Mouse (Mus musculus) embryonic facial prominence, embryonic 11.5 days (tissue): ENCODE measurements around the gene Nos1ap. TPM values are rescaled to one million over a fixed set of nuclear protein-coding genes. Genes with fewer than 3 reads are reported as not detected.
A peak's percentile ranks its signal among the peaks of the same experiment; 100 is the strongest.

Source experiments
- ATAC-seq: fragments of 200-750 bp; cut with Nextera tagmentation; replicated peaks from 2 replicates; pipeline ENCODE4 v1.8.0; 2017; ENCODE audit warnings: low read depth; ENCODE audit not compliant: insufficient number of reproducible peaks, low FRiP score, low TSS enrichment
- DNase-seq: peaks from one replicate; pipeline ENCODE4 v3.0.0-alpha.2; 2015; ENCODE audit warnings: low spot score
- H3K27ac ChIP-seq: fragments of 300-500 bp; sonication (generic); replicated peaks from 2 replicates; pipeline ENCODE4 v1.5.1; 2014; ENCODE audit warnings: mild to moderate bottlenecking, low read depth, low read length, control low read depth
- H3K27me3 ChIP-seq: fragments of 300-500 bp; sonication (generic); 2 replicates; pipeline ENCODE4 v1.6.1; 2014; ENCODE audit warnings: mild to moderate bottlenecking, low read length, moderate library complexity, mixed read lengths; ENCODE audit not compliant: control insufficient read depth, insufficient read depth
- H3K36me3 ChIP-seq: fragments of 300-500 bp; sonication (generic); replicated peaks from 2 replicates; pipeline ENCODE4 v1.6.1; 2014; ENCODE audit warnings: low read depth, mild to moderate bottlenecking, low read length, moderate library complexity, mixed read lengths; ENCODE audit not compliant: control insufficient read depth, insufficient read depth
- H3K4me1 ChIP-seq: fragments of 300-500 bp; sonication (generic); 2 replicates; pipeline ENCODE4 v1.6.1; 2014; ENCODE audit warnings: low read length, mixed read lengths; ENCODE audit not compliant: control insufficient read depth, insufficient read depth
- H3K4me2 ChIP-seq: fragments of 300-500 bp; sonication (generic); 2 replicates; pipeline ENCODE4 v1.6.1; 2014; ENCODE audit warnings: low read depth, mild to moderate bottlenecking, control low read depth, low read length, moderate library complexity
- H3K4me3 ChIP-seq: fragments of 300-500 bp; sonication (generic); 2 replicates; pipeline ENCODE4 v1.5.1; 2014; ENCODE audit warnings: low read depth, low read length, control low read depth
- H3K9ac ChIP-seq: fragments of 300-500 bp; sonication (generic); replicated peaks from 2 replicates; pipeline ENCODE4 v1.6.1; 2014; ENCODE audit warnings: mild to moderate bottlenecking, control low read depth, low read length
- H3K9me3 ChIP-seq: fragments of 300-500 bp; sonication (generic); replicated peaks from 2 replicates; pipeline ENCODE4 v1.6.1; 2016; ENCODE audit warnings: mild to moderate bottlenecking, low read length, inconsistent platforms, mixed read lengths; ENCODE audit not compliant: control insufficient read depth
- WGBS: fragments of 180-500 bp; shearing (Covaris S2); extraction: QIAGEN DNeasy Blood & Tissue Kit; methylation state at CpG from one replicate; pipeline ENCODE4 v1.1.7; 2014; 5-methylcytosine and 5-hydroxymethylcytosine counted together
- polyA plus RNA-seq: library from polyadenylated mRNA; unstranded; fragments of >200 nt; fragmentation: Nextera tagmentation; extraction: Ambion mirVana; gene quantifications from 2 replicates; pipeline ENCODE4 v1.2.1, GENCODE M21; 2014

Gene Nos1ap
- polyA plus RNA-seq, 1 experiment from 2014 or later: 5.1 TPM

DNA sequence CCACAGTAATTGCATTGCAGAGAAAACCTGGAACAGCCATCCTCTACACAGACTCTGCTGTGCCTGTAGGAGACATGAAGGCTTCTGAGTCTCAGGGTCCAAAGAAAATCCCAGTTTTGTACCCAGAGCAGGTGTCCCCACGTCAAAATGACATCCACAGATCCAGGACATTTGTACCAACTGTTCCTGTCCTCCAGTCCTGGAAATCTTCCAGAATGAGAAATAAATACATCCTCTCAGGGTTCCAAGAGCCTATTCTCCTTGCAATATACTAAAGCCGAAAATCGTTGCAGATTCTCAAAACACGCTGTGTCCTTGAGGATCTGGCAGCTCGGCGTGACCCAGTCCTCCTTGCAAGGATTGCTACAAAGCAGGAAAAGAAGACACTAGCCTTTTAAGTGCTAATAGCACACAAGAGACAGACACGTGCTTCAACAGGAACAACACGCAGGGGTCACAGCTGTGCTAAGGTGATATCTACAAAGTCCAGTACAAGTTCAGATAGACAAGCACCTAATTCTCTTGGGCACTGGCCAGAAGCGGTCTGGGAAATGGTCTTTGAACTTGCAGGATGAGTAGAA lies 51.1 kb downstream of the Nos1ap start:
- Histone ChIP-seq H3K4me2 (no peak overlapping the region), H3K4me3 (no peak overlapping the region), H3K4me1 (no peaks in the 10 kb centered on the region), H3K27me3 (no peaks in the 10 kb centered on the region), H3K27ac (no peak overlapping the region), H3K9me3 (no peaks in the 10 kb centered on the region), H3K36me3 (no peaks in the 10 kb centered on the region), H3K9ac (no peak overlapping the region)
- DNase-seq: no peak
- 87% methylated on average over 9 of the region's 9 CpGs for WGBS
- ATAC-seq: no peak

DNA sequence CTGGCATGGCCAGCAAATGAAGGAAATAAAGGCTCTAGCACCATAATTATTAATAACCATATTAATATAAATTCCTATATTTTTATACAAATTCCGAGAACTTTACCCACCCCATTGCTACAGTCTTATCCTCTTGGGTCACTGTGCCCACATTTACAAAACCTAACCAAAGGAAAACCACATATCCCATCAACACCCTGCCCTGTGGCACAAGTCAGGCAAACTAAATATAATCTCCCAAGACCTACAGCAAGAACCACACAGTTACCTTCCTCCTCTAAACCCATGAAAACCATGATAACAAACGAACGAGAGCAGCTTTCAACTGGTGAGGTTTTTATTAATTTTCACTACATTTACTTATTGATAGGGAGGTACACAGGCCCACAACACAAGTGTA lies 53.3 kb downstream of the Nos1ap start:
- Histone ChIP-seq H3K27ac (no peak overlapping the region), H3K9me3 (no peaks in the 10 kb centered on the region), H3K4me1 (no peaks in the 10 kb centered on the region), H3K4me3 (no peak overlapping the region), H3K36me3 (no peaks in the 10 kb centered on the region), H3K27me3 (no peaks in the 10 kb centered on the region), H3K9ac (no peak overlapping the region), H3K4me2 (no peak overlapping the region)
- no peak for DNase-seq
- WGBS: 88% methylated on average over 3 of the region's 3 CpGs
- no peak for ATAC-seq

DNA sequence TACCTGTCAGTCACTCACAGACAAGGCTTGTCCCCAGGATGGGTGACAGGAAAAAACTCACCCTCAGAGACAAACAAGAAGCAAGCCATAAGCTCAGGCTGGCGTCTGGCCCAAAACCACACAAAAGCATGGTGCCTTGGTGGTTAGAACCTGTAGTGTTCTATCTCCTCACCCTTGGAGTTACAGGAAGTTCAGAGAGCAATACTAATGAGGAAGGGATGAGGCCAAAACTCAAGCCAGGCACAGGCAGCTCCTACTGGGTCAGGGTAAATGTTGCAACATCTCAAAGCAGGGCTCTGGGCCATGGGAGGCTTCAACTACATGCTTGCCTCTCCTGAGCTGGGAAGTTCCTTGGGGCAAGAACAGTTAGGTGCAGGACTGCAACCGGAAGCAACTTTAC lies 54.4 kb downstream of the Nos1ap start:
- Histone ChIP-seq H3K4me1 (no peaks in the 10 kb centered on the region), H3K27me3 (no peaks in the 10 kb centered on the region), H3K4me3 (no peak overlapping the region), H3K9me3 (no peaks in the 10 kb centered on the region), H3K27ac (no peak overlapping the region), H3K36me3 (no peaks in the 10 kb centered on the region), H3K9ac (no peak overlapping the region), H3K4me2 (no peak overlapping the region)
- no peak for ATAC-seq
- no peak for DNase-seq
- 90% methylated on average over 2 of the region's 2 CpGs for WGBS

DNA sequence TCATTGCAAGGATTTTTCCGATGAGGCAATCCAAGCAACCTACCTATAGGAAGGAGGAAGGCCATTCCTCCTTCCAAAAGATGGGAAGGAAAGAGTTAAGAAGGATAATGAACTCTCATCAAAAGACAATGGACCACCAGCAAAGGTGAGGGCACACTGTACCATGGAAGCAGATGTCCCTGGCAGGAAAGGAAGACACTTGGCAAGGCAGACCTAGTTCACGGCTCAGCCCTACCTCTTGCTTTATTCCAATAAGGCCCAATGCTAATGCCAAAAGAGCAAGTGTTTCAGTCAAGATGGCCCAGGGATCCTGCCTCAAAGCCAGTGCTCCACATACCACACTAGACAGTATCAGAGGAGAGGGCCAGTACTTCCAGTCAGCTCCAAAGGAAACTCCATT lies 58.4 kb downstream of the Nos1ap start:
- Histone ChIP-seq H3K9me3 (no peaks in the 10 kb centered on the region), H3K27me3 (no peaks in the 10 kb centered on the region), H3K4me3 (no peak overlapping the region), H3K27ac (no peak overlapping the region), H3K9ac (no peak overlapping the region), H3K4me1 (no peaks in the 10 kb centered on the region), H3K4me2 (no peak overlapping the region), H3K36me3 (no peaks in the 10 kb centered on the region)
- ATAC-seq (no peak), DNase-seq (no peak)
- WGBS: 85% methylated on average over 2 of the region's 2 CpGs

DNA sequence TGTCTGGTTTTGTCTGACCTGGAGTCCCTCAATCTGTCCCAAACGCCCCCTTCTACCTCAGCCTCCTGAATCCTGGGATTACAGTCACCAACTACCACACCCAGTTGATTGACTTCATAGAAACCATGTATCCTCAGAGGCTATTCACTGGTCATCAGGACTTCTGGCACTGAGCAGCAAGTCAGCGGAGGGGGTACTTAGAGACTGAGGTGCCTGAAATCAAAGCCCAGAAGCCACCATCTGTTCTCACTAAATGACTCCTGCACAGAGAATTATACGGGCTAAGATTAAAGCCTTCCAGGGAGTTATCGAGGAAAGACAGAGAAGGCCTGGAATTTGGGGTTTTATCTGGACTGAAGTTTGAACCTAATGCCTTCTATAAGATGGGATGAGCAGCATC lies 59.2 kb downstream of the Nos1ap start:
- Histone ChIP-seq H3K9me3 (no peaks in the 10 kb centered on the region), H3K27ac (no peak overlapping the region), H3K27me3 (no peaks in the 10 kb centered on the region), H3K4me2 (no peak overlapping the region), H3K36me3 (no peaks in the 10 kb centered on the region), H3K9ac (no peak overlapping the region), H3K4me1 (no peaks in the 10 kb centered on the region), H3K4me3 (no peak overlapping the region)
- ATAC-seq: no peak
- WGBS: 68% methylated on average over 4 of the region's 4 CpGs
- DNase-seq: peak; percentile 15

DNA sequence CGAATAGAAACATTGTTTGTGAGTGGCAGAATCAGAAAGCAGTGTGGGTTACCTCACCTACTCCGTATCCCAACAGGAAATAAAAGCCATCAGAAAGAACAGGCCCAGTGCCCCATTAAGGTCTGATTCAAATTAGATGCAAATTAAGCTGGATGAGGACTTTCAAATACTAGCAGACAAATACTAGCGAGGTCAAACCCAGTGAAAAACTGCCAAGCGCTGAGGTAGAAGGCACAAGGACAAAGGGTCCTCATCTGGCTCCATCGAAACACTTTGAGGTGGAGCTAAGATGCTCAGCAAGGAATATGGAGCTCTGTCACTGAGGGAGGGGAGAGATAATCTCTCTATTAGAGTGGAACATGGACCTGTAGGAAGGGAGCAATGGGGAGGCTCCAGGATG lies 66.8 kb downstream of the Nos1ap start:
- H3K27ac ChIP-seq: no peak overlapping the region
- no peaks in the 10 kb centered on the region for H3K9me3 ChIP-seq
- no peak overlapping the region for H3K4me2 ChIP-seq
- 73% methylated on average over 5 of the region's 5 CpGs for WGBS
- no peak overlapping the region for H3K9ac ChIP-seq
- ATAC-seq (no peak), DNase-seq (no peak)
- no peak overlapping the region for H3K4me3 ChIP-seq
- H3K36me3 ChIP-seq: no peaks in the 10 kb centered on the region
- no peaks in the 10 kb centered on the region for H3K27me3 ChIP-seq
- H3K4me1 ChIP-seq: no peaks in the 10 kb centered on the region

DNA sequence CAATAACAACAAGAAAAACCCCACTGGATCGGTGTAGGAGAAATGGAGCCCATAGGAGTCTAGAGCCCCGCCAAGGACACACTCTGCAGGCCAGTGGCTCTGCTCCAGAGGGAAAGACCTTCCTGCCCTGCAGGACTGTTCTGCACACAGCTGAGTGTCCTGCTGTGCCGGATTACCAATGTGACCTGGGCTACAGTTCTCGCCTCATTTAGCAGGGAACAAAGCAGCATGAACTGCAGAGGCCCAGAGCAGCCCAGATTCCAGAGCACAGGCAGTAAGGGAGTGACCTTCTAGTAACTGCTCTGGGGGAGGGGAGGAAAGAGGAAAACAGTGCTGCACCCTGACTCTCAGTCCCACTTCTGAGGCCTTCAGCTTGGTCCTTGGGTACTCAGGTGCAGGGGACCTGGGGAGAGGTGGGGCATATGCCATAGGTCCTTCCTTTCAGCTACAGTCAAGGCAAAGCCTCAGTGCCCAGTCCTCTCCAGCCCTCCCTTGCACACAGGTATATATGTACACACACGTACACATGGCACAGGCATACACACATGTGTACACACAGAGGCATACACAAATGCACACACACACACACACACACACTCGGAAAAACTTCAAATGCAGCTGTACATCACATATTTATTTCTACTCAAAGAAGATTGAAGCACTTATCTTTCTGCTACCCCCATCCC lies 68.0 kb downstream of the Nos1ap start:
- Histone ChIP-seq H3K9me3 (no peaks in the 10 kb centered on the region), H3K4me2 (no peak overlapping the region), H3K9ac (no peak overlapping the region), H3K4me1 (no peaks in the 10 kb centered on the region), H3K36me3 (no peaks in the 10 kb centered on the region), H3K4me3 (no peak overlapping the region), H3K27ac (no peak overlapping the region), H3K27me3 (no peaks in the 10 kb centered on the region)
- WGBS: 43% methylated on average over 6 of the region's 6 CpGs
- ATAC-seq (peak; percentile 70), DNase-seq (no peak)

DNA sequence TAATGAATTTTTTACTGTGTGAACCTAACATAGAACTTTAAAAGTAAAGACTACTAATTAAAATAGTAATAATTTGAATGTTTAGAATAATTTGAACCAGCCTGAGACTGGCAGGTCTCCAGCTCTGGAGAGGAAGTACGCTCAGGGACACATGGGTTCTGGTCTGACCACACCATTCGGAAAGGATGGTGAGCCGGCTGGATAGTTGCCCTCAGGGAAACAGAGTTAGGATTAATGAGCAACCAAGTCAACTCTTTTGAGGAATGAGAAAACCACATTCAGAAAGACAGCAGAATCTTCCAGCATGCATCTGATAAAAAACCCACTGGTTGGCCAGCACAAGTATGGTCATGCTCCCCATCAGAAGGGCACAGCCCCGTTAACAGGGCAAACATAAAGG lies 69.5 kb downstream of the Nos1ap start:
- H3K9me3 ChIP-seq: no peaks in the 10 kb centered on the region
- 83% methylated on average over 4 of the region's 4 CpGs for WGBS
- H3K27me3 ChIP-seq: no peaks in the 10 kb centered on the region
- no peak overlapping the region for H3K4me3 ChIP-seq
- no peak overlapping the region for H3K4me2 ChIP-seq
- no peak overlapping the region for H3K9ac ChIP-seq
- DNase-seq (no peak), ATAC-seq (no peak)
- no peaks in the 10 kb centered on the region for H3K36me3 ChIP-seq
- no peak overlapping the region for H3K27ac ChIP-seq
- no peaks in the 10 kb centered on the region for H3K4me1 ChIP-seq
